Mouse (Mus musculus): ENCODE data around the gene Kcnip1.

- TF ChIP-seq CTCF (IDR thresholded peaks at IDR 0.05; ENCODE audit: low read depth) (no peak), EP300 (IDR thresholded peaks at IDR 0.05; ENCODE audit: low read depth) (no peak)
These were observed 43.1 kb upstream of the Kcnip1 start for GRCm38 (mm10) chr11:34035909-34036658.
